Mouse (Mus musculus) urinary bladder, postnatal 4 days (tissue): ENCODE measurements around the gene Ung.

Experiments
- DNase-seq, 2 experiments: peaks; one replicate each; pipeline ENCODE4 v3.0.0; 2021 to 2022; ENCODE audit warnings: low spot score in 2 of 2

Gene Ung

GRCm38 (mm10) chr5:114130211-114130605, at the start of gene Ung:
Gene Ung (plus strand): TSS chr5:114130386.
- peak in 1 of 2 experiments; percentile 48 for DNase-seq

DNA sequence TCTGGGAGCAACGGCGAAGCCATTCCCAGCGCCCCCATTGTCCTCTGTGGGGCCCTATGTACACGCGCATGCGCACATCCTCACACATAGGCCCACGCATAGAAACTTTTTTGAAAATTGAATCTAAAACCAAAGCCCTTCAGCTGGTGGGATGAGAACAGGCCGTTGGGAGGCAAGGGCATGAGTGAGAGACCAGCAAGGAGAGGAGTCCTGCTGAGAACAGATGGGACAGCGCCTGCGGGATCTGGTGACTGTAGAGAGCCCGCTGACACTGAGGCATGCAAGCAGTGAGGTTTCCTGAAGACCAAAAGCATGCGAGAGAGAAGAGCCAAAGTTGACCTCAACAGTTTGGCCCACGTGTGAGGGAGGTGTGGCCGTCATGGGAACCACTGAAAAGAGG, 44.7 kb upstream of the Ung start:
- no peak for DNase-seq

DNA sequence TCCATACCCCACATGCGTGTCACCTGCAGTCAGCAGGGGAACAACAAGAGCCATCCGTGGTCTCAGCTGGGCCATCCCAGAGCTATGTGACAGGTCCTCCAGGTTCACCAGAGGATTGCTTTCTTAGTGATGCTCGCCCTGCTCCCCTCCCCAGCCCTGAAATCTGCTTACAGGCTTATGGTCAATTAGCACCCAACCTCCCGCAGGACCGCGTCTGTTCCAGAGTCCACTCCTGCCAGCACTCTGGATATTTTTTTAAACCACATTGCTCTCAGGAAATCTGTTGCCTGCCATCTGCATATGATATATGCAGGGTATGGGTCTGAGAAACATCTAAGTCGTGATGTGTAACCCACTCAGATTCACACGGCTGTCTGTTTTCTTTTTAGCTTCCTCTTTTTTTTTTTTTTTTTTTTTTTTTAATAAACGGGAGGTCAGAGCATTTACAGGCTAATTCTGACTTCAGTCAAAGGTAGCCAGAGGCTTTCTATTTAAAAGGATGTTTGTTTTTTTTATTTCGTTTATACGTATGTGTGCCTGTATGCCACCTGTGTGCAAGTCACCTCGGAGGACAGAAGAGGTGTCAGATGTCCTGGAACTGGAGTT, 42.2 kb upstream of the Ung start:
- no peak for DNase-seq

DNA sequence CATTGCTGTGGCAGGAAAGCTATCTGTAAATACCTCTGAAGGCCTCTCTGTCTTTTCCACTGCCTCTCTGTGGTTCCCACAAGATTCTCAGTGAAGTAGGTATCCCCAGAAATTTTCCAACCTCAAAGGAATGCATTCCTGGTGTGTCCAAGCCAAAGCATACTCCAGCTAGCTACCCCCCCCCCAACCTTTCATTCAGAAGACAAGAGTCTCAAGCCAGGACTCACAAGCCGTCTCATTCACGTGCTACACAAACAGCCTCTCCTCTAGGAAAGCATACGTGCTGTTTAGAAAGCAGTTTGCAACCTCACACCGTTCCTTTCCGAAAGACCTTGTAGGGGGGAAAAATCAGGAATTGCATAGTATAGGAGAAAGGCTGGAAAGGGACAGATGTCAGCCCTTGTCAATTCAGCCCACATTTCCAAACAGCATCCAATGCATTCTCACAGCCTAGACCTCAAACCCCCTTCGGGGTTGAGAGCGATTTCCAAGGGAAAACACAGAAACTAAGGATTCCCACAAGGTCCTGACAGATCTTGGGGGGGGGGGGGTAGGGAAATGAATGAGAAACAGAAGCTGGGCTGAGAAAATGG, 39.7 kb upstream of the Ung start:
- DNase-seq, result no peak

GRCm38 (mm10) chr5:114091057-114091807, 39.0 kb upstream of the Ung start, which contains the start of gene Svop:
Gene Svop (minus strand): TSS chr5:114091570.
- DNase-seq, result peak; percentile 63 to 84

GRCm38 (mm10) chr5:114099709-114100389, 30.3 kb upstream of the Ung start:
- peak; percentile 91 to 92 for DNase-seq

GRCm38 (mm10) chr5:114100390-114101099, 29.6 kb upstream of the Ung start:
- no peak for DNase-seq

DNA sequence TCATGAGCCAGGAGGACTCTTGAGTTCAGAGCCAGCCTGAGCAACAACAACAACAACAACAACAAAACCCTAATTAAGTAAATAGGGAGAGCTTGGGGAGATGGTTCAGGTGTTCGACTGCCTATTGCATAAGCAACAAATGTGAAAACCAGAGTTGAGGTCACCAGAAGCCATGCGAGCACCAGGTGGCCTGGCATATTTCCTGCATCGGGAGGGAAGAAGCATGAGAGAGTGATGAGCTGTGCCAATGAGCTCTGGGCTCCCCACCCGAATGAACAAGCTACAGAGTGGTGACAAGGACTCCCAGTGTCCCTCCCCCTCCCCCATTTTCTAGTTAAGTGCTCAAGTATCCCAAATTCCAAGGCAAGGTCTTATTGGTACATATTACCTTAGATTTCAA, 28.3 kb upstream of the Ung start:
- no peak for DNase-seq

- no peak for DNase-seq
Measured at GRCm38 (mm10) chr5:114102807-114103206, 27.4 kb upstream of the Ung start.

GRCm38 (mm10) chr5:114106391-114106935, 23.7 kb upstream of the Ung start:
- no peak for DNase-seq

DNA sequence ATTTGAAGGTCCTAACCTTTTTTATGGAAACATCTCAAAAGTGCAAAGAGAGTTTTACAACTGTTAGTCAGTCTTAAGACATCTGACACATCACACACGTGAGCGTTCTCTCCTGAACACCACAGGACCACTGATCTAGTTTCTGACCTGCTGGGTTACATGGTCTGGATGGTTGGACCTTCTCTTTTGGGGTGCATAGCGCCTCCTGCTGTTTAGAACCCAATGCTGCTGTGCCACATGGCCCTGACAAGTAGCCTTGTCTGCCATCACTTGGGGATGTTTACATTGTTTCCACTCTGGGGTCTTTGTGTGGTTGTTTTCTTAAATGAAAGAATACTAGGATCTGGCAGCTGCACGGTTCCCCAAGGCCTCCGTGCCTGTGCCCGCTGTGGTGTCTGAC, 16.9 kb upstream of the Ung start:
- no peak for DNase-seq

- no peak for DNase-seq
Measured at GRCm38 (mm10) chr5:114115030-114115429, 15.2 kb upstream of the Ung start.

DNA sequence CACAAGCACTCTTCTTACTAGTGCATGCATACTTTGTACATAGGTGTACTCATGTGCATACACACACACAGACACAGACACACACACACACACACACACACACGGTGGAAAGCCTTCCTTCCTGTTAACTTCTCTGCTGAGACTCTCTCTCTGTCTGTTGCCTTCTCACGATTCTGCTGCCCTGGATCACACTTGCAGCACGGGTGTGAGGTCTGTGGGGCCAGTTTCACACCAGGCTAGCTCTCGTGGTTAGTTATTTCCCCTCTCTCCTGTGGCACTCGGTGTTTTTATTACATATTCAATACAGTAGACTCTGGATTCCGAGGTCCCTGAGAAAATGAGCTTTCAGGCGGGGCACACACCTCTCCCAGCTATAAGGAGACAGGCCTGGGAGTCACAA, 13.6 kb upstream of the Ung start:
- DNase-seq, result no peak

GRCm38 (mm10) chr5:114119806-114120205, 10.4 kb upstream of the Ung start:
- DNase-seq, result no peak

GRCm38 (mm10) chr5:114126008-114126407, 4.2 kb upstream of the Ung start:
- DNase-seq, result no peak

DNA sequence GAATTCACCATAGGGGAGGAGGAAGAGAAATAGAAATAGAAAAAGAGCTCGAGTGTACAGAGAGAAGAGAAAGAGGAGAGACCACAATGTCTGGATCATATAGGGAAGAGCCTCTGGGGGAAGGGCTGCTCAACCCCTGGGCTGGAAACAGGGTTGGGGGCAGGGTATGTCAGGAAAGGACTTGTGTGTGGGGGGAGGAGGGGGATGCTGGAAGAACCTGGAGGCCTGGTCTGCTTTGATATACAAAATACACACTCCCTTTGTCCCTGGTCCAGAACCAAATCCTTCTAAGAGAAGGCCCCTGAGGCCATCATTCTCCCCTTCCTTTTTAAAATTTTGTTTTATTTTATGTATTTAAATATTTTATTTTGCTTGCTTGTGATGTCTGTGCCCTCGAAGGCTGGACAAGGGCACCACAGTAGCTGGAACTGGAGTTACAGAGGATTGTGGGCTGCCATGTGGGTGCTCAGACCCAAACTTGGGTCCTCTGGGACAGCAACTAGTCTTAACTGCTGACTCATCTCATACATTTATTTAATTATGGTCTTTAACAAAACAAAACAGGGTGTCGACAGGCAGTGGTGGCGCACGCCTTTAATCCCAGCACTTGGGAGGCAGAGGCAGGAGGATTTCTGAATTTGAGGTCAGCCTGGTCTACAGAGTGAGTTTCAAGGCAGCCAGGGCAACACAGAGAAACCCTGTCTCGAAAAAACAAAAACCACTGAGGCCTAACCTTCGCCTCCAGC, 3.5 kb upstream of the Ung start:
- DNase-seq, result no peak

- peak; percentile 76 to 86 for DNase-seq
Measured at GRCm38 (mm10) chr5:114127374-114128349, 2.5 kb upstream of the Ung start, which contains the start of gene Alkbh2. Gene Alkbh2 (minus strand): TSS chr5:114128218.

GRCm38 (mm10) chr5:114129550-114130210, 506 bp upstream of the Ung start:
- DNase-seq, result no peak
